Mouse (Mus musculus) kidney, postnatal 36 days (tissue): ENCODE data around the gene Styxl1.
A peak's percentile ranks its signal among the peaks of the same experiment; 100 is the strongest.

ENCODE experiments used
- DNase-seq, 2 experiments: peaks; one replicate each; pipeline ENCODE4 v3.0.0; 2021 to 2022; ENCODE audit warnings: mixed read lengths in 2 of 2

Styxl1 gene

GRCm38 (mm10) chr5:135725391-135725841, 52.8 kb downstream of the Styxl1 start:
- peak in 1 of 2 experiments; percentile 54 for DNase-seq

GRCm38 (mm10) chr5:135724536-135725322, 53.5 kb downstream of the Styxl1 start:
- no peak for DNase-seq

GRCm38 (mm10) chr5:135723165-135723751, 54.9 kb downstream of the Styxl1 start:
- peak; percentile 51 to 71 for DNase-seq

GRCm38 (mm10) chr5:135722121-135722520, 56.1 kb downstream of the Styxl1 start:
- DNase-seq = peak; percentile 47 to 53

- DNase-seq = no peak
These were observed 57.1 kb downstream of the Styxl1 start for GRCm38 (mm10) chr5:135721076-135721475.

GRCm38 (mm10) chr5:135720121-135720520, 58.1 kb downstream of the Styxl1 start:
- no peak for DNase-seq

GRCm38 (mm10) chr5:135719586-135720120, 58.5 kb downstream of the Styxl1 start:
- no peak for DNase-seq

- no peak for DNase-seq
These were observed 62.6 kb downstream of the Styxl1 start for GRCm38 (mm10) chr5:135715624-135716023.

GRCm38 (mm10) chr5:135713441-135714218, 64.6 kb downstream of the Styxl1 start:
- DNase-seq = peak; percentile 82 to 88

GRCm38 (mm10) chr5:135712803-135713202, 65.4 kb downstream of the Styxl1 start:
- no peak for DNase-seq

- peak; percentile 75 to 87 for DNase-seq
These were observed 66.4 kb downstream of the Styxl1 start for GRCm38 (mm10) chr5:135711582-135712355.

- no peak for DNase-seq
These were observed 67.5 kb downstream of the Styxl1 start for GRCm38 (mm10) chr5:135710599-135711214.

GRCm38 (mm10) chr5:135709716-135710115, 68.5 kb downstream of the Styxl1 start:
- no peak for DNase-seq

GRCm38 (mm10) chr5:135707855-135708254, 70.3 kb downstream of the Styxl1 start:
- DNase-seq = peak; percentile 82 to 93

GRCm38 (mm10) chr5:135707039-135707438, 71.1 kb downstream of the Styxl1 start:
- peak in 1 of 2 experiments; percentile 51 for DNase-seq

GRCm38 (mm10) chr5:135705383-135705782, 72.8 kb downstream of the Styxl1 start:
- DNase-seq = no peak

GRCm38 (mm10) chr5:135703431-135703830, 74.8 kb downstream of the Styxl1 start:
- no peak for DNase-seq

GRCm38 (mm10) chr5:135702682-135703192, 75.4 kb downstream of the Styxl1 start:
- DNase-seq = peak in 1 of 2 experiments; percentile 53

- DNase-seq = no peak
These were observed 76.0 kb downstream of the Styxl1 start for GRCm38 (mm10) chr5:135702190-135702589.

- DNase-seq = no peak
These were observed 76.6 kb downstream of the Styxl1 start for GRCm38 (mm10) chr5:135701601-135702000.

GRCm38 (mm10) chr5:135697711-135698111, 80.5 kb downstream of the Styxl1 start:
- no peak for DNase-seq
